Mouse (Mus musculus) embryonic fibroblast, embryonic 13.5 days (primary cell): Measurements from ENCODE around the gene Mcf2l.

Experiments
- CTCF ChIP-seq: IDR thresholded peaks from 2 replicates; pipeline ENCODE4 v1.5.1; 2011; ENCODE audit warnings: mild to moderate bottlenecking, control low read depth, low read length, moderate library complexity, borderline replicate concordance; ENCODE audit not compliant: insufficient read depth
- POLR2A ChIP-seq: IDR thresholded peaks from 2 replicates; pipeline ENCODE4 v1.6.1; 2011; ENCODE audit warnings: low read depth, mild to moderate bottlenecking, control low read depth, low read length, moderate library complexity

GRCm38 (mm10) chr8:12977325-12977724 lies 103.7 kb downstream of the Mcf2l start:
- TF ChIP-seq CTCF: no peak
- TF ChIP-seq POLR2A: no peak
